ENCODE assay signal across 31 mouse cellular contexts in genomic region chr3:148048247-148048646, GRCm38 (mm10).
"Had no signal": no experiment of that assay in that cellular context is flagged by ENCODE, and none has a peak within 500 bp of the region (broad histone marks: within the 10 kb centered on the region; RNA-seq: fewer than 3 reads in every experiment).

No protein-coding gene starts in this region.

- H3K9me3 ChIP-seq: limb, embryonic 10.5 days; limb, embryonic 12.5 days; limb, embryonic 13.5 days; limb, embryonic 15.5 days; liver, embryonic 12.5 days; liver, embryonic 13.5 days; liver, embryonic 15.5 days; lung, embryonic 15.5 days; midbrain, embryonic 10.5 days; midbrain, embryonic 12.5 days; midbrain, embryonic 15.5 days; neural tube, embryonic 12.5 days; neural tube, embryonic 13.5 days had no signal

- H3K27me3 ChIP-seq: limb, embryonic 12.5 days; limb, embryonic 13.5 days; limb, embryonic 15.5 days; liver, embryonic 12.5 days; liver, embryonic 13.5 days; liver, embryonic 15.5 days; lung, embryonic 15.5 days; megakaryocyte, embryonic 14.5 days; midbrain, embryonic 12.5 days; midbrain, embryonic 15.5 days; neural tube, embryonic 12.5 days; neural tube, embryonic 13.5 days had no signal

- H3K4me2 ChIP-seq: limb, embryonic 12.5 days; limb, embryonic 13.5 days; limb, embryonic 15.5 days; liver, embryonic 11.5 days; liver, embryonic 12.5 days; liver, embryonic 13.5 days; liver, embryonic 15.5 days; lung, embryonic 14.5 days; lung, embryonic 15.5 days; midbrain, embryonic 12.5 days; midbrain, embryonic 15.5 days; neural tube, embryonic 12.5 days; neural tube, embryonic 13.5 days had no signal

- H3K27ac ChIP-seq: limb, embryonic 10.5 days; limb, embryonic 12.5 days; limb, embryonic 13.5 days; limb, embryonic 15.5 days; liver, embryonic 12.5 days; liver, embryonic 13.5 days; liver, embryonic 14.5 days; liver, embryonic 15.5 days; lung, embryonic 15.5 days; macrophage; midbrain, embryonic 10.5 days; midbrain, embryonic 12.5 days; midbrain, embryonic 15.5 days; neural tube, embryonic 12.5 days; neural tube, embryonic 13.5 days had no signal

- DNase-seq: left cerebral cortex, postnatal 4 days; liver; liver, embryonic 13.5 days; liver, postnatal 0 days; lung, adult 18-20 months; lung, adult 2 months; lung, embryonic 14.5 days; lung, postnatal 10 days; lung, postnatal 14 days; lung, postnatal 36 days; lung, postnatal 4 days; midbrain, embryonic 14.5 days had no signal

- H3K4me1 ChIP-seq: limb, embryonic 13.5 days; limb, embryonic 15.5 days; liver, embryonic 12.5 days; liver, embryonic 13.5 days; liver, embryonic 15.5 days; lung, embryonic 15.5 days; megakaryocyte, embryonic 14.5 days; midbrain, embryonic 10.5 days; midbrain, embryonic 12.5 days; midbrain, embryonic 15.5 days; neural tube, embryonic 12.5 days; neural tube, embryonic 13.5 days had no signal

- H3K36me3 ChIP-seq: limb, embryonic 10.5 days; limb, embryonic 12.5 days; limb, embryonic 13.5 days; limb, embryonic 15.5 days; liver, embryonic 12.5 days; liver, embryonic 13.5 days; liver, embryonic 15.5 days; lung, embryonic 15.5 days; midbrain, embryonic 10.5 days; midbrain, embryonic 12.5 days; midbrain, embryonic 15.5 days; neural tube, embryonic 12.5 days; neural tube, embryonic 13.5 days had no signal

- H3K4me3 ChIP-seq: limb, embryonic 10.5 days; limb, embryonic 12.5 days; limb, embryonic 13.5 days; limb, embryonic 15.5 days; liver, embryonic 12.5 days; liver, embryonic 13.5 days; liver, embryonic 15.5 days; lung, embryonic 15.5 days; megakaryocyte, embryonic 14.5 days; midbrain, embryonic 10.5 days; midbrain, embryonic 12.5 days; midbrain, embryonic 15.5 days; myocyte; neural tube, embryonic 12.5 days; neural tube, embryonic 13.5 days had no signal

- H3K9ac ChIP-seq: limb, embryonic 12.5 days; limb, embryonic 13.5 days; limb, embryonic 15.5 days; liver, embryonic 12.5 days; liver, embryonic 13.5 days; liver, embryonic 14.5 days; liver, embryonic 15.5 days; liver, postnatal 0 days; lung, embryonic 14.5 days; lung, embryonic 15.5 days; midbrain, embryonic 12.5 days; midbrain, embryonic 15.5 days; neural tube, embryonic 12.5 days; neural tube, embryonic 13.5 days had no signal

- ATAC-seq: liver, embryonic 12.5 days; liver, postnatal 0 days; lung, postnatal 0 days; midbrain, embryonic 15.5 days; midbrain, embryonic 16.5 days had no signal
